Mouse (Mus musculus) embryonic facial prominence, embryonic 14.5 days (tissue): ENCODE data around the gene Rtp3. TPM values are rescaled to one million over a fixed set of nuclear protein-coding genes. Genes with fewer than 3 reads are reported as not detected.

Source experiments
- ATAC-seq: fragments of 200-750 bp; cut with Nextera tagmentation; 2 replicates; pipeline ENCODE4 v1.8.0; 2017; ENCODE audit warnings: low read depth, moderate number of reproducible peaks, moderate TSS enrichment
- DNase-seq: peaks from one replicate; pipeline ENCODE4 v3.0.0-alpha.2; 2015; ENCODE audit warnings: low spot score
- H3K27ac ChIP-seq: fragments of 300-500 bp; sonication (generic); replicated peaks from 2 replicates; pipeline ENCODE4 v1.5.1; 2014; ENCODE audit warnings: low read depth, mild to moderate bottlenecking, low read length, moderate library complexity
- H3K27me3 ChIP-seq: fragments of 300-500 bp; sonication (generic); replicated peaks from 2 replicates; pipeline ENCODE4 v1.6.1; 2014; ENCODE audit warnings: low read length; ENCODE audit not compliant: control insufficient read depth, insufficient read depth
- H3K36me3 ChIP-seq: fragments of 300-500 bp; sonication (generic); 2 replicates; pipeline ENCODE4 v1.6.1; 2014; ENCODE audit warnings: low read length, mixed read lengths; ENCODE audit not compliant: control insufficient read depth, insufficient read depth
- H3K4me1 ChIP-seq: fragments of 300-500 bp; sonication (generic); 2 replicates; pipeline ENCODE4 v1.6.1; 2014; ENCODE audit warnings: antibody characterized with exemption, low read length; ENCODE audit not compliant: control insufficient read depth, insufficient read depth
- H3K4me2 ChIP-seq: fragments of 300-500 bp; sonication (generic); 2 replicates; pipeline ENCODE4 v1.6.1; 2014; ENCODE audit warnings: low read depth, mild to moderate bottlenecking, low read length, moderate library complexity, mixed read lengths
- H3K4me3 ChIP-seq: fragments of 300-500 bp; sonication (generic); 2 replicates; pipeline ENCODE4 v1.5.1; 2014; ENCODE audit warnings: low read depth, mild to moderate bottlenecking, low read length
- H3K9ac ChIP-seq: fragments of 300-500 bp; sonication (generic); 2 replicates; pipeline ENCODE4 v1.6.1; 2014; ENCODE audit warnings: low read depth, mild to moderate bottlenecking, low read length, moderate library complexity, mixed read lengths
- H3K9me3 ChIP-seq: fragments of 300-500 bp; sonication (generic); 2 replicates; pipeline ENCODE4 v1.6.1; 2016; ENCODE audit warnings: low read length; ENCODE audit not compliant: control insufficient read depth
- WGBS: fragments of 180-500 bp; shearing (Covaris S2); extraction: QIAGEN DNeasy Blood & Tissue Kit; methylation state at CpG from one replicate; pipeline ENCODE4 v1.1.7; 2014; 5-methylcytosine and 5-hydroxymethylcytosine counted together
- polyA plus RNA-seq: library from polyadenylated mRNA; unstranded; fragments of >200 nt; fragmentation: Nextera tagmentation; extraction: Ambion mirVana; gene quantifications from 2 replicates; pipeline ENCODE4 v1.2.1, GENCODE M21; 2014

Gene Rtp3
- polyA plus RNA-seq: 0.21 and 0.35 TPM in 2 replicates

- H3K36me3 ChIP-seq: no peaks in the 10 kb centered on the region
- no peaks in the 10 kb centered on the region for H3K27me3 ChIP-seq
- ATAC-seq: no peak
- no peak within 1 kb of the TSS for H3K4me2 ChIP-seq
- no peaks in the 10 kb centered on the region for H3K4me1 ChIP-seq
- no peaks in the 10 kb centered on the region for H3K9me3 ChIP-seq
- 67% methylated on average over 5 of the region's 6 CpGs for WGBS
- no peak within 1 kb of the TSS for H3K4me3 ChIP-seq
- DNase-seq: no peak
- no peak within 1 kb of the TSS for H3K9ac ChIP-seq
- no peak within 1 kb of the TSS for H3K27ac ChIP-seq
These were observed at the start of gene Rtp3 for GRCm38 (mm10) chr9:110990204-110990603. Rtp3 (minus strand) TSS chr9:110990583.

- no peaks in the 10 kb centered on the region for H3K9me3 ChIP-seq
- no peak overlapping the region for H3K9ac ChIP-seq
- ATAC-seq (no peak), DNase-seq (no peak)
- H3K4me1 ChIP-seq: no peaks in the 10 kb centered on the region
- H3K27ac ChIP-seq: no peak overlapping the region
- H3K27me3 ChIP-seq: no peaks in the 10 kb centered on the region
- H3K4me2 ChIP-seq: no peak overlapping the region
- WGBS: 79% methylated on average over 4 of the region's 4 CpGs
- no peak overlapping the region for H3K4me3 ChIP-seq
- H3K36me3 ChIP-seq: no peaks in the 10 kb centered on the region
These were observed 49.6 kb upstream of the Rtp3 start for GRCm38 (mm10) chr9:111039966-111040365.

GRCm38 (mm10) chr9:111033717-111034116 is 43.3 kb upstream of the Rtp3 start:
- H3K4me1 ChIP-seq: no peaks in the 10 kb centered on the region
- ATAC-seq (no peak), DNase-seq (no peak)
- no peak overlapping the region for H3K9ac ChIP-seq
- H3K27me3 ChIP-seq: no peaks in the 10 kb centered on the region
- H3K4me3 ChIP-seq: no peak overlapping the region
- no peak overlapping the region for H3K27ac ChIP-seq
- H3K9me3 ChIP-seq: no peaks in the 10 kb centered on the region
- no peaks in the 10 kb centered on the region for H3K36me3 ChIP-seq
- WGBS: 88% methylated on average over 4 of the region's 4 CpGs
- no peak overlapping the region for H3K4me2 ChIP-seq

- ATAC-seq (no peak), DNase-seq (no peak)
- no peak overlapping the region for H3K27ac ChIP-seq
- no peak overlapping the region for H3K9ac ChIP-seq
- no peaks in the 10 kb centered on the region for H3K9me3 ChIP-seq
- no peaks in the 10 kb centered on the region for H3K27me3 ChIP-seq
- H3K4me3 ChIP-seq: no peak overlapping the region
- H3K4me2 ChIP-seq: no peak overlapping the region
- WGBS: 82% methylated on average over 10 of the region's 10 CpGs
- no peaks in the 10 kb centered on the region for H3K36me3 ChIP-seq
- H3K4me1 ChIP-seq: no peaks in the 10 kb centered on the region
These were observed 36.4 kb upstream of the Rtp3 start for GRCm38 (mm10) chr9:111026791-111027190.

- Histone ChIP-seq H3K4me1 (no peaks in the 10 kb centered on the region), H3K27ac (no peak within 1 kb of the TSS), H3K4me3 (no peak within 1 kb of the TSS), H3K27me3 (no peaks in the 10 kb centered on the region), H3K9me3 (no peaks in the 10 kb centered on the region), H3K36me3 (no peaks in the 10 kb centered on the region), H3K4me2 (no peak within 1 kb of the TSS), H3K9ac (no peak within 1 kb of the TSS)
- WGBS: 75% methylated on average over 5 of the region's 5 CpGs
- DNase-seq: no peak
- ATAC-seq: no peak
These were observed 28.6 kb upstream of the Rtp3 start, which contains the start of gene Ltf for GRCm38 (mm10) chr9:111019022-111019421. Ltf (plus strand) TSS chr9:111019271.

GRCm38 (mm10) chr9:111015658-111016057 is 25.3 kb upstream of the Rtp3 start:
- Histone ChIP-seq H3K27me3 (no peaks in the 10 kb centered on the region), H3K36me3 (no peaks in the 10 kb centered on the region), H3K4me3 (no peak overlapping the region), H3K9ac (no peak overlapping the region), H3K27ac (no peak overlapping the region), H3K4me2 (no peak overlapping the region), H3K9me3 (no peaks in the 10 kb centered on the region), H3K4me1 (no peaks in the 10 kb centered on the region)
- WGBS: 79% methylated on average over 4 of the region's 4 CpGs
- ATAC-seq: no peak
- DNase-seq: no peak

GRCm38 (mm10) chr9:111012041-111012440 is 21.7 kb upstream of the Rtp3 start:
- DNase-seq: no peak
- Histone ChIP-seq H3K9ac (no peak overlapping the region), H3K4me3 (no peak overlapping the region), H3K27ac (no peak overlapping the region), H3K4me2 (no peak overlapping the region), H3K36me3 (no peaks in the 10 kb centered on the region), H3K4me1 (no peaks in the 10 kb centered on the region), H3K9me3 (no peaks in the 10 kb centered on the region), H3K27me3 (no peaks in the 10 kb centered on the region)
- ATAC-seq: no peak
- WGBS: 77% methylated on average over 2 of the region's 3 CpGs

- Histone ChIP-seq H3K27me3 (no peaks in the 10 kb centered on the region), H3K4me3 (no peak overlapping the region), H3K27ac (no peak overlapping the region), H3K4me1 (no peaks in the 10 kb centered on the region), H3K36me3 (no peaks in the 10 kb centered on the region), H3K9ac (no peak overlapping the region), H3K4me2 (no peak overlapping the region), H3K9me3 (no peaks in the 10 kb centered on the region)
- ATAC-seq (no peak), DNase-seq (no peak)
- WGBS: 78% methylated on average over 9 of the region's 9 CpGs
These were observed 21.2 kb upstream of the Rtp3 start for GRCm38 (mm10) chr9:111011550-111011949.

GRCm38 (mm10) chr9:111009763-111010162 is 19.4 kb upstream of the Rtp3 start:
- WGBS: 74% methylated on average over 3 of the region's 3 CpGs
- no peak overlapping the region for H3K4me3 ChIP-seq
- DNase-seq (no peak), ATAC-seq (no peak)
- no peak overlapping the region for H3K27ac ChIP-seq
- H3K4me1 ChIP-seq: no peaks in the 10 kb centered on the region
- no peaks in the 10 kb centered on the region for H3K27me3 ChIP-seq
- H3K9me3 ChIP-seq: no peaks in the 10 kb centered on the region
- H3K4me2 ChIP-seq: no peak overlapping the region
- no peak overlapping the region for H3K9ac ChIP-seq
- H3K36me3 ChIP-seq: no peaks in the 10 kb centered on the region
